Mouse (Mus musculus) brain, embryonic 14.5 days (tissue): ENCODE results near the gene Gpc6.

Source experiments
- CTCF ChIP-seq: fragments of 200-500 bp; IDR thresholded peaks from 2 replicates; pipeline ENCODE4 v1.5.1; 2012; ENCODE audit warnings: inconsistent platforms, mild to moderate bottlenecking, moderate library complexity, borderline replicate concordance; ENCODE audit not compliant: insufficient read depth, insufficient read length; ENCODE audit errors: extremely low read depth
- POLR2A ChIP-seq: fragments of 200-500 bp; IDR thresholded peaks from 2 replicates; pipeline ENCODE4 v1.6.1; 2012; ENCODE audit warnings: mild to moderate bottlenecking, inconsistent platforms, borderline replicate concordance; ENCODE audit not compliant: poor library complexity, insufficient read depth, insufficient read length, severe bottlenecking; ENCODE audit errors: extremely low read depth

GRCm38 (mm10) chr14:117141077-117141848, 216.1 kb downstream of the Gpc6 start:
- TF ChIP-seq CTCF (no peak), POLR2A (no peak)
